Mouse (Mus musculus) erythroblast, embryonic 14.5 days (primary cell): ENCODE data around the gene Cisd1.

ENCODE experiments used
- GATA1 ChIP-seq: IDR thresholded peaks from 2 replicates; pipeline ENCODE4 v1.6.1; 2012; ENCODE audit warnings: low read length, inconsistent platforms, mixed read lengths
- TAL1 ChIP-seq: IDR thresholded peaks from 3 replicates; pipeline ENCODE4 v1.6.1; 2012; ENCODE audit warnings: low read length, inconsistent platforms, mixed read lengths

DNA sequence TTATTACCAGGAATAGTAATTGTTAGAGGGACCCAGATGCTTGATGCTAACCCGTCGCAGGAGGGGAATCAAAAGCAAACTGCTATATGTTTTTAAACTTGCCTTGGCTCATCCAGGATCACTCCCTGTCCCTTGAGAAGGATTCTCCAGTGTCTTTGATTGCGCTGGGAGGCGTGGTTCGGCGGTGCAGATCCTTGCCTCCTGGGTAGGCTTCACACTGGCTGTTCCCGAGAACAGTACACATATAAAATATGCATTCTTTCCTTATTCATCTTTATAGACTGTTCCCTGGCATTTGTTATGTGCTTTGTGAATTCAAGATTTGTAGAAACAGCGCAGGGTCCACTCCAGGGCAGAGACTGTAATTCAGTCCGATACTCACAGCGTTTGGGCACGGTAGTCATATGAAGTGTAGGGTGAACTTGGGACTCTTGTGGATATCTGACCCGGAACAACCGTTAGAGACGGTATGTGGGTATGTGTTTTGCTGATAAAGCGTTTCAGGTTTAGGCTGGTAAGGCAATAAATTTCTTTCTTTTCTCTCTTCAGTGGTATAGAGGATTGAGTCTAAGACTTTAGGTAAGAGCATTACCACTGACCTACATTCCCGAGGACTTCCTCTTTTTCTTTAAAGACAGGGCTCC lies 4.0 kb upstream of the Cisd1 start:
- no peak for TF ChIP-seq GATA1
- TF ChIP-seq TAL1 = no peak
